Mouse (Mus musculus): ENCODE measurements around the gene Nradd. TPM values are rescaled to one million over a fixed set of nuclear protein-coding genes. Genes with fewer than 3 reads are reported as not detected.
A peak's percentile ranks its signal among the peaks of the same experiment; 100 is the strongest.

Nradd gene
- total and polyA plus RNA-seq, 2 experiments from 2014 or later, result 19.1 to 21.3 TPM

DNA sequence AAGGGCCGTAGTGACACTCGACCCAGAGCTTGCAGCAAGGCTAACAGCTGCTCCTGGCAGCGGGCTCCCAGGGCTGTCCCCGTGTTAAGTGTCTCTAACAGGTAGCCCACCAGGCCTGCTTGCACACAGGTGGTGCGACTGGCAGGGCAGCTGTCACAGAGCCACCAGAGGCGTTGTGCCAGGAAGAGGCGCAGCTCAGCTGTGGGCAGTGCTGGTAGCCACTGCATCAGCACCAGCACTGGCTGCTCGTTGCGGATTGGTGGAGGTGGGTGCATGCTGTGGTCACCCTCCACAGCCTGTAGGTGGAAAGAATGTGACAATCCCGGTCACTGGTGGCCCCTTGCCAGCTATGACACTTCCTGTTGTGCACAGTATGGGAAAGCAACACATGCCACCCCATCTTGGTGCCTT lies 14.4 kb upstream of the Nradd start:
- no peaks in the 10 kb centered on the region for H3K4me1 ChIP-seq (ENCODE audit: insufficient read depth)
- no peak for TF ChIP-seq CTCF (IDR thresholded peaks at IDR 0.05; ENCODE audit: low read depth)
- no peak for DNase-seq
- no peaks in the 10 kb centered on the region for H3K36me3 ChIP-seq (ENCODE audit: insufficient read depth)
- no peaks in the 10 kb centered on the region for H3K27me3 ChIP-seq (ENCODE audit: insufficient read depth, low read length)
- H3K9ac ChIP-seq, result no peak overlapping the region
- 82% methylated on average over 10 of the region's 10 CpGs for WGBS
- H3K27ac ChIP-seq (ENCODE audit: low read depth, low read length), result no peak overlapping the region
- no peaks in the 10 kb centered on the region for H3K9me3 ChIP-seq (ENCODE audit: low read length)
- ATAC-seq, result no peak
- no peak overlapping the region for H3K4me2 ChIP-seq (ENCODE audit: low read depth)
- H3K4me3 ChIP-seq (ENCODE audit: low read depth, low read length), result no peak overlapping the region

DNA sequence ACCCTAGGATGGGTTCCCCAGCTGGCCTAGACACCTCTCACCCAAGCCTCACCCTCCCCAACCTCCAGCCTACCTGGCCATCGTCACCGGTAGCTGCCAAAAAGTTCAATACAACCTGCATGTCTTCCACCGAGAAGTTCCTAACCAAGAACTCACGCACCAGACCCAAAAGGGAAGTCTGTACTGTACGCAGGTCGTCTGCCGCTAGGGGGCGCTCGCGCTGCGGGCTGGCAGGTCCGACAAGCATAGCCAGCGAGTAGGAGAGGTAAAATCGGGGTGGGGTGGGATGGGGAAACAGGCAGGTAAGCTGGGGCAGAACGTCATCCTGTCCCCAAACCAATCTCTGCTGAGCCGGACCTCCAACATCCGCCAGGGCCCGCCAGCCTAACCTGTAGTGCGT lies 11.0 kb upstream of the Nradd start:
- H3K9ac ChIP-seq, result no peak overlapping the region
- H3K36me3 ChIP-seq (ENCODE audit: insufficient read depth), result no peaks in the 10 kb centered on the region; the same call in 1 of the 2 replicates
- TF ChIP-seq CTCF (IDR thresholded peaks at IDR 0.05; ENCODE audit: low read depth), result peak; percentile 96
- H3K27me3 ChIP-seq (ENCODE audit: insufficient read depth, low read length), result no peaks in the 10 kb centered on the region
- WGBS, result 10% methylated on average over 19 of the region's 19 CpGs
- H3K27ac ChIP-seq (ENCODE audit: low read depth, low read length), result no peak overlapping the region
- H3K4me3 ChIP-seq (ENCODE audit: low read depth, low read length), result no peak overlapping the region
- ATAC-seq, result peak; percentile 66
- no peaks in the 10 kb centered on the region for H3K4me1 ChIP-seq (ENCODE audit: insufficient read depth)
- H3K9me3 ChIP-seq (ENCODE audit: low read length), result no peaks in the 10 kb centered on the region
- DNase-seq, result peak; percentile 86
- H3K4me2 ChIP-seq (ENCODE audit: low read depth), result no peak overlapping the region

DNA sequence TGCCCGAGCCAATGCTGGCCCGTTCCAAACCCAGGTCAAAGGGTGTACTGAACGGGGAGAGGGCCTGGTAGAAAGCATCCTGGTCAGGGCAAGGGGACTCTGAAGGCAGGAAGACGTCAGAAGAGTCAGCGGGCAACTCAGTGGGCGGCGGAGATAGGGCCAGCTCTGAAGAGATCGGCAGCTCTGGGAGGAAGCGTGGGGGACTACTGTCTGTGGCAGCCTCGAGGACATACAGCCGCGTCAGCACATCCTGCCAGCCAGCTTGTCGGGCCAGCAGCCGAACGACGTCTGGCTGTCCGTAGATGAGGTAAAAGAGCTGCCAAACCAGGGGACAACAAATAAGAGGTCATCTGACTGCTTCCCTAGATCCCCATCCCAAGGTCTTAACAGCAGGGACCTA lies 9.6 kb upstream of the Nradd start:
- H3K4me1 ChIP-seq (ENCODE audit: insufficient read depth), result no peaks in the 10 kb centered on the region
- WGBS, result 86% methylated on average over 17 of the region's 17 CpGs
- ATAC-seq (no peak), DNase-seq (no peak)
- H3K27me3 ChIP-seq (ENCODE audit: insufficient read depth, low read length), result no peaks in the 10 kb centered on the region
- no peak overlapping the region for H3K27ac ChIP-seq (ENCODE audit: low read depth, low read length)
- H3K4me2 ChIP-seq (ENCODE audit: low read depth), result no peak overlapping the region
- no peaks in the 10 kb centered on the region; the same call in 1 of the 2 replicates for H3K36me3 ChIP-seq (ENCODE audit: insufficient read depth)
- TF ChIP-seq CTCF (IDR thresholded peaks at IDR 0.05; ENCODE audit: low read depth), result no peak
- H3K9me3 ChIP-seq (ENCODE audit: low read length), result no peaks in the 10 kb centered on the region
- H3K9ac ChIP-seq, result no peak overlapping the region
- H3K4me3 ChIP-seq (ENCODE audit: low read depth, low read length), result no peak overlapping the region

DNA sequence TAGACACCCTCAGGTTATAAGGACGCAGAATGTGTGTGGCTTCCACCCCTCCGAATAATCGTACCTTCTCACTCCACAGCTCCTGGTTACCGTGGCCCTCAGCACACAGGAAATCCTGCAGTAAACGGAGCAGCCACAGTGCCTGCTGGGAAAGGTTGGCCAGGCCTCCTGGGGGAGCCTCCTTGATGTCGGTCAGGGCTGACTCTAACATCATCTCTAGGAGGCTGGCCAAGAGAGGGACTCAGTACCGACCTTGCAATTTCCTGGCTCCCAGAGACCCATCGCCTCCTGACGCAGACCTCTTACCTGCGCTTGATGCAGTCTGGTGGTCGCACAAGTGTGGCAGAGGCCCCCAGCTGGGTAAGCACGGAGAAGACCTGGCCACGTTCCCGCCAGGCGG lies 8.4 kb upstream of the Nradd start:
- no peak overlapping the region for H3K9ac ChIP-seq
- H3K4me1 ChIP-seq (ENCODE audit: insufficient read depth), result no peaks in the 10 kb centered on the region
- WGBS, result 88% methylated on average over 15 of the region's 15 CpGs
- H3K4me3 ChIP-seq (ENCODE audit: low read depth, low read length), result no peak overlapping the region
- TF ChIP-seq CTCF (IDR thresholded peaks at IDR 0.05; ENCODE audit: low read depth), result no peak
- H3K36me3 ChIP-seq (ENCODE audit: insufficient read depth), result peaks cover 4% of the 10 kb centered on the region
- no peak overlapping the region for H3K27ac ChIP-seq (ENCODE audit: low read depth, low read length)
- H3K9me3 ChIP-seq (ENCODE audit: low read length), result no peaks in the 10 kb centered on the region
- DNase-seq (no peak), ATAC-seq (no peak)
- H3K4me2 ChIP-seq (ENCODE audit: low read depth), result no peak overlapping the region
- H3K27me3 ChIP-seq (ENCODE audit: insufficient read depth, low read length), result no peaks in the 10 kb centered on the region

DNA sequence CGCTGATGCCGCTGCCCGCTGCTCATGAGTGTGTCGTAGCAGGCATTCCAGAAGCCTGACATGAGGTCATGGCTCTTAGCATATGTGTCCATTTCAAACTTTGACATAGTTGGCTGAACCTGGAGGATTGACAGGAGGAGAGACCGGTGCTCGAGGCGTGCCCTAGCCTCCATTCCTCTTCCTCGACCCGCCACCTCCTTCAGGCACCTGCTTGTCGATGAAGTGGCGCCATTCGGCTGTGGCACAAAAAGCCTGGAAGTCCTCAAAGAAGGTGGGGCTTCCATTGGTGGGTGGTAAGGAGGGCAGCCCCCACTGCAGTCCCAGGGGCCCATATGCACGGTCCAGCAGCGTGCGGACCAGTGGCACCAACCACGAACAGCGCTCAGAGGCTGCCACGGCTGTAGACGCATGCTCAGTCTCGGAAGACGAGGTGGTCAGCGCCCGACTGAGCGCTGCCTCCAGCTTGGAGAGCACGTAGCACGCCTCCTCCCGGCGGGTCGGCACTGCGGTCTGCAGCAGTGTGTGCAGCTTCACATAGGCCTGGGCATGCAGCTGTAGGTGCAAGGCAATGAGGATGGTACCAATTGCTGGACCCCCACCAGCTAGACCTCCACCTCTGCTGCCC lies 7.5 kb upstream of the Nradd start:
- Histone ChIP-seq H3K4me2 (ENCODE audit: low read depth) (peak overlapping the region; percentile 45), H3K27ac (ENCODE audit: low read depth, low read length) (no peak overlapping the region), H3K4me1 (ENCODE audit: insufficient read depth) (no peaks in the 10 kb centered on the region), H3K27me3 (ENCODE audit: insufficient read depth, low read length) (no peaks in the 10 kb centered on the region), H3K36me3 (ENCODE audit: insufficient read depth) (peaks cover 4% of the 10 kb centered on the region), H3K4me3 (ENCODE audit: low read depth, low read length) (peak overlapping the region; percentile 24), H3K9me3 (ENCODE audit: low read length) (no peaks in the 10 kb centered on the region), H3K9ac (peak overlapping the region; percentile 31; the same call in 1 of the 2 replicates)
- 27% methylated on average over 30 of the region's 30 CpGs for WGBS
- TF ChIP-seq CTCF (IDR thresholded peaks at IDR 0.05; ENCODE audit: low read depth), result peak; percentile 45
- DNase-seq, result peak; percentile 33
- peak; percentile 26 for ATAC-seq

DNA sequence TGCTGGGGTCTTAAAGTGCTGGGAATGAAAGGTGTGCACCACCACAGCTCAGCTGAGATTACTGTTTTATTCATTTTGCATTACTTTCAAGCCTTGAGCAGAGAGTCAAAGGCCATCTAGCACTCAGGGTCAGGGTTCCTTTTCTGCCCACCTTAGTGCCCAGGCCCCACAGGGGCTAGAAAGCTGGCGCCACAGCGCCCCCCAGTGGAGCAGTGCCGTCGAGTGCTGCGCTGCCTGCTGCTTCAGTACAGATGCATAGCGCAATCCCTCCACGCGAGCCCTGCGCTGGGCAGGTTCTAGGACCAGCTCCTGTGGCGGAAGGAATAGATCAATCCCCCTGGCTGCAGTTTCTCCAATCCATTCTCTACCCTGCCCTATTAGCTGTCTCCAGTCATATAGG lies 6.9 kb upstream of the Nradd start:
- H3K4me1 ChIP-seq (ENCODE audit: insufficient read depth), result no peaks in the 10 kb centered on the region
- H3K4me3 ChIP-seq (ENCODE audit: low read depth, low read length), result peak overlapping the region; percentile 24
- no peak overlapping the region for H3K27ac ChIP-seq (ENCODE audit: low read depth, low read length)
- H3K9me3 ChIP-seq (ENCODE audit: low read length), result no peaks in the 10 kb centered on the region
- peak; percentile 74 for DNase-seq
- H3K9ac ChIP-seq, result 0 out of 2 replicates have a peak overlapping the region, but pooled peaks have one; percentile 31
- TF ChIP-seq CTCF (IDR thresholded peaks at IDR 0.05; ENCODE audit: low read depth), result peak; percentile 78
- WGBS, result 16% methylated on average over 10 of the region's 10 CpGs
- peaks cover 4% of the 10 kb centered on the region for H3K36me3 ChIP-seq (ENCODE audit: insufficient read depth)
- peak; percentile 66 for ATAC-seq
- no peaks in the 10 kb centered on the region for H3K27me3 ChIP-seq (ENCODE audit: insufficient read depth, low read length)
- peak overlapping the region; percentile 45 for H3K4me2 ChIP-seq (ENCODE audit: low read depth)

DNA sequence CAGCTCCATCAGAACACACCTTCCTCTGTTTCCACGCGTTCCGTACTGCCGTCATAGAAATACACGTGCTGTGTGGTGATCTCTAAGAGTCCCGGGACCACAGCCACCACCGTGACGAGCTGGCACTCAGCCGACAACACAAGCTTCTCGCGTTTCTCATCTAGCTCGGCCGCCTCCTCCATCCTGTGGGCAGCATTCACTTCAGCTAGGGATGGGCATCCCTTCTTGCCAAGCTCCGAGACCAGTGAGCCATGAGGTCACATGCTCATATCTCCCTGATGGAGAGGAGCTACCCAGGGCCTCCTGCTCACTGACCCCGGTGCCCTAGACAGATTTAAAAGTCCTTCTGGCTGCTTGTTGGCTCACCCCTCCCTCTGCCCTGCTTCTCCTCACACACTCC lies 5.9 kb upstream of the Nradd start:
- H3K4me3 ChIP-seq (ENCODE audit: low read depth, low read length), result no peak overlapping the region
- DNase-seq (no peak), ATAC-seq (no peak)
- no peak overlapping the region for H3K9ac ChIP-seq
- peaks cover 4% of the 10 kb centered on the region for H3K36me3 ChIP-seq (ENCODE audit: insufficient read depth)
- no peak for TF ChIP-seq CTCF (IDR thresholded peaks at IDR 0.05; ENCODE audit: low read depth)
- H3K9me3 ChIP-seq (ENCODE audit: low read length), result no peaks in the 10 kb centered on the region
- 82% methylated on average over 15 of the region's 15 CpGs for WGBS
- H3K4me1 ChIP-seq (ENCODE audit: insufficient read depth), result peaks cover 2% of the 10 kb centered on the region; the same call in 1 of the 2 replicates
- no peaks in the 10 kb centered on the region for H3K27me3 ChIP-seq (ENCODE audit: insufficient read depth, low read length)
- H3K27ac ChIP-seq (ENCODE audit: low read depth, low read length), result no peak overlapping the region
- H3K4me2 ChIP-seq (ENCODE audit: low read depth), result no peak overlapping the region
